In the genomic region with DNA sequence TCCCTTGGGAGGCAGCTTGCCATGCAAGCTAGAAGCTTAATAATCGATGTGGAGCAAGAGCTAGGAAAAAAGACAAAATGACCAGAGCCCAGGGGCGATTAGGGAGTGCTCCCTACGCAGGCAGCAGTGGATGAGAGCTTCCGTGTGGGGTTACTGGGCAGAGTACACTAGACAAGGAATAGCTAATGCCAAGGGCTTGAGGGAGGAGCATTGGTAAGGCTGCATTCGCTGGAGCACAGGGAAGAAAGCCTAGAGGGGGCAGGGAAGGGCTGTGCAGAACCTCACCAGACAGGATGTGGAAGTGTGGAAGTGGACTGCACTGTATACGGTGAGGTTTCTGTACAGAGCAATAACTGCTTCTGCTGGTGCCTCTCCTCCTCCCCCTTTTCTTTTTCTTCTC, we compare ENCODE assay signal across 9 mouse cellular contexts. TPM values are rescaled to one million over a fixed set of nuclear protein-coding genes. Genes with fewer than 3 reads are reported as not detected.
DNase-seq lines count a peak whose midpoint lies in the region; ATAC-seq and TF ChIP-seq lines count a peak whose summit lies in the region.
"Had no signal": no experiment of that assay in that cellular context is flagged by ENCODE, and none has a peak within 500 bp of the region (broad histone marks: within the 10 kb centered on the region; RNA-seq: fewer than 3 reads in every experiment).

No protein-coding gene starts in this region.

- H3K9me3 ChIP-seq in hindbrain, embryonic 15.5 days = no peaks in the 10 kb centered on the region
- no peaks in the 10 kb centered on the region for H3K9me3 ChIP-seq in midbrain, embryonic 15.5 days
- H3K9me3 ChIP-seq: limb, embryonic 15.5 days had no signal

- H3K9ac ChIP-seq in hindbrain, embryonic 15.5 days = no peak overlapping the region
- H3K9ac ChIP-seq in midbrain, embryonic 15.5 days = no peak overlapping the region
- H3K9ac ChIP-seq: limb, embryonic 15.5 days had no signal

- peak; percentile 47; the same call in 1 of the 2 replicates for ATAC-seq in hindbrain, embryonic 15.5 days (ENCODE audit: low FRiP score, low read depth)
- ATAC-seq in midbrain, embryonic 15.5 days (replicated peaks) = 0 out of 2 replicates have a peak, but pooled peaks have one; percentile 53

- H3K36me3 ChIP-seq in hindbrain, embryonic 15.5 days = peaks cover 5% of the 10 kb centered on the region; the same call in 1 of the 2 replicates
- no peaks in the 10 kb centered on the region; the same call in 1 of the 2 replicates for H3K36me3 ChIP-seq in midbrain, embryonic 15.5 days (replicated peaks)

- no peak for TF ChIP-seq CTCF in left cerebral cortex, adult 2 months (IDR thresholded peaks at IDR 0.05)

- no peaks in the 10 kb centered on the region for H3K27me3 ChIP-seq in hindbrain, embryonic 15.5 days
- H3K27me3 ChIP-seq in midbrain, embryonic 15.5 days (replicated peaks) = no peaks in the 10 kb centered on the region
- H3K27me3 ChIP-seq: limb, embryonic 15.5 days had no signal

- peak; percentile 7 to 14 for DNase-seq in gastrocnemius, postnatal 4 days (ENCODE audit: low spot score in 2 of 2)
- no peak for DNase-seq in gastrocnemius, postnatal 10 days
- no peak for DNase-seq in left cerebral cortex, adult 2 months (ENCODE audit: extremely low spot score in 1 of 2, low spot score in 2 of 2)
- DNase-seq in left cerebral cortex, postnatal 4 days = no peak
- DNase-seq in Muller cell, postnatal 12 days (ENCODE audit: inconsistent ontology term) = no peak
- no peak for DNase-seq in adrenal gland, postnatal 14 days

- peak overlapping the region; percentile 64 for H3K27ac ChIP-seq in left cerebral cortex, adult 2 months
- no peak overlapping the region for H3K27ac ChIP-seq in hindbrain, embryonic 15.5 days (replicated peaks)
- no peak overlapping the region for H3K27ac ChIP-seq in midbrain, embryonic 15.5 days
- H3K27ac ChIP-seq: limb, embryonic 15.5 days had no signal

- H3K4me1 ChIP-seq in hindbrain, embryonic 15.5 days (replicated peaks) = peaks cover 6% of the 10 kb centered on the region; the same call in 1 of the 2 replicates
- H3K4me1 ChIP-seq in midbrain, embryonic 15.5 days = peaks cover 14% of the 10 kb centered on the region; the same call in 1 of the 2 replicates

- H3K4me3 ChIP-seq in left cerebral cortex, adult 2 months = no peak overlapping the region
- H3K4me3 ChIP-seq in hindbrain, embryonic 15.5 days = no peak overlapping the region
- H3K4me3 ChIP-seq in midbrain, embryonic 15.5 days = no peak overlapping the region
- H3K4me3 ChIP-seq: limb, embryonic 15.5 days had no signal

- 49% methylated on average over 6 of the region's 6 CpGs for WGBS in hindbrain, embryonic 15.5 days
- WGBS in midbrain, embryonic 15.5 days = 61% methylated on average over 6 of the region's 6 CpGs

- intact Hi-C loops in left cerebral cortex, adult 2 months (cut with DNase I) = loop anchor here (2.0 kb wide), 1 partner anchor 28 kb away; no protein-coding TSS in a partner anchor
- intact Hi-C loops in left cerebral cortex, postnatal 4 days (cut with DNase I) = loop anchor here (5.0 kb wide), 1 partner anchor 573 kb away; no protein-coding TSS in a partner anchor

- no peak overlapping the region for H3K4me2 ChIP-seq in hindbrain, embryonic 15.5 days
- no peak overlapping the region for H3K4me2 ChIP-seq in midbrain, embryonic 15.5 days
- H3K4me2 ChIP-seq: limb, embryonic 15.5 days had no signal

RNA-seq across cellular contexts. Expression of gene Sirpa, which starts 32.3 kb away (rescaled TPM):
- 10 to 100 TPM; 43.1 to 46.2 TPM for total RNA-seq in gastrocnemius, postnatal 4 days (2021)
- total RNA-seq in gastrocnemius, postnatal 10 days (2021) = 10 to 100 TPM; 17.2 to 29.1 TPM
- total RNA-seq in left cerebral cortex, adult 2 months (2021) = 100 to 1,000 TPM; 375 to 384 TPM
- total RNA-seq in left cerebral cortex, postnatal 4 days (2021) = 100 to 1,000 TPM; 110 to 121 TPM
- 31.7 and 35.1 TPM in 2 replicates for polyA plus RNA-seq in hindbrain, embryonic 15.5 days (2015; fragmentation: Nextera tagmentation; extraction: Ambion mirVana)
- polyA plus RNA-seq in midbrain, embryonic 15.5 days (2015; fragmentation: Nextera tagmentation; extraction: Ambion mirVana) = 39.5 and 40.5 TPM in 2 replicates
- total RNA-seq in adrenal gland, postnatal 14 days (2021) = 39.9 and 47.4 TPM in 2 replicates

Comparison
In these comparisons a context has a peak if more than half of its experiments do, and no peak if none do; other contexts are left out.
1. DNase-seq: peak in gastrocnemius, postnatal 4 days (2 of 2); none in gastrocnemius, postnatal 10 days (single experiment), left cerebral cortex, adult 2 months (0 of 2), left cerebral cortex, postnatal 4 days (single experiment), Muller cell, postnatal 12 days (single experiment) and adrenal gland, postnatal 14 days (single experiment).